Mouse (Mus musculus) heart, adult 18-20 months (tissue): ENCODE data around the gene Gm10715. TPM values are rescaled to one million over a fixed set of nuclear protein-coding genes. Genes with fewer than 3 reads are reported as not detected.
"Not testable (repeated sequence)": the region's sequence is repeated elsewhere in the genome, so short reads cannot be mapped to it uniquely, and the experiment has no call there.

ENCODE experiments used
- DNase-seq, 2 experiments: peaks; one replicate each; pipeline ENCODE4 v3.0.0; 2021 to 2022; ENCODE audit warnings: mixed read lengths in 1 of 2
- microRNA-seq, 2 experiments: library from miRNA; unstranded; fragments of <30 nt; microRNA quantifications; one replicate each; pipeline ENCODE4 v1.2.0; 2022
- total RNA-seq, 2 experiments: library from RNA; stranded (reverse); gene quantifications; 2 replicates each; pipeline ENCODE4 v1.2.3; 2021

Gm10715 gene
- total RNA-seq, 2 experiments from 2014 or later: not detected

GRCm38 (mm10) chr9:3024912-3025467, 11.7 kb upstream of the Gm10715 start, which contains the start of gene Gm10717:
TSS of gene Gm10717 (plus strand) at chr9:3025417.
- DNase-seq: peak; percentile 22 to 35

GRCm38 (mm10) chr9:3025653-3026052, 11.0 kb upstream of the Gm10715 start:
- peak; percentile 54 to 73 for DNase-seq

- not testable (repeated sequence) for DNase-seq
Measured at GRCm38 (mm10) chr9:3026136-3026535, 10.5 kb upstream of the Gm10715 start.

GRCm38 (mm10) chr9:3026741-3027140, 9.9 kb upstream of the Gm10715 start:
- DNase-seq: not testable (repeated sequence)

GRCm38 (mm10) chr9:3027200-3027599, 9.5 kb upstream of the Gm10715 start:
- DNase-seq: not testable (repeated sequence)

GRCm38 (mm10) chr9:3029276-3030000, 7.2 kb upstream of the Gm10715 start:
- DNase-seq: peak; percentile 8 to 11

GRCm38 (mm10) chr9:3030677-3031318, 5.9 kb upstream of the Gm10715 start:
- not testable (repeated sequence) for DNase-seq

- not testable (repeated sequence) for DNase-seq
Measured at GRCm38 (mm10) chr9:3034299-3034698, 2.4 kb upstream of the Gm10715 start, which contains the start of gene Gm17535. TSS of gene Gm17535 (plus strand) at chr9:3034599.

- not testable (repeated sequence) for DNase-seq
Measured at GRCm38 (mm10) chr9:3038161-3038560, 1.5 kb downstream of the Gm10715 start.

Small RNA genes lying within 50 kb of the gene (microRNA-seq; reads per million reads assigned to microRNA genes)
- gene Mir101c: 0 reads per million in 2 experiments

Other genes starting within 250 kb of the Gm10715 start
- gene Gm10722, start 36.0 kb upstream of the Gm10715 start, total RNA-seq: not detected
- not detected for gene Gm11168, start 33.5 kb upstream of the Gm10715 start, total RNA-seq
- under 1 TPM; 0.57 to 0.77 TPM for gene Gm10721, start 23.7 kb upstream of the Gm10715 start, total RNA-seq
- not detected for gene Gm10720, start 21.2 kb upstream of the Gm10715 start, total RNA-seq
- 1 to 10 TPM in 1 of 2 experiments, not detected in 1; 1.3 TPM for gene Gm10719, start 19.5 kb upstream of the Gm10715 start, total RNA-seq
- gene Gm10718, start 13.3 kb upstream of the Gm10715 start, total RNA-seq: under 1 TPM; 0.47 to 0.95 TPM
- not detected for gene Gm10717, start 11.5 kb upstream of the Gm10715 start, total RNA-seq
- not detected for gene Gm17535, start 2.3 kb upstream of the Gm10715 start, total RNA-seq